Mouse (Mus musculus): ENCODE measurements at regions not wholly inside any gene's neighbourhood (a gene's known extent, or its start where the extent isn't known, plus 50 kb on each side); places are given as distances from the start of the nearest gene placed in this dataset.

DNA sequence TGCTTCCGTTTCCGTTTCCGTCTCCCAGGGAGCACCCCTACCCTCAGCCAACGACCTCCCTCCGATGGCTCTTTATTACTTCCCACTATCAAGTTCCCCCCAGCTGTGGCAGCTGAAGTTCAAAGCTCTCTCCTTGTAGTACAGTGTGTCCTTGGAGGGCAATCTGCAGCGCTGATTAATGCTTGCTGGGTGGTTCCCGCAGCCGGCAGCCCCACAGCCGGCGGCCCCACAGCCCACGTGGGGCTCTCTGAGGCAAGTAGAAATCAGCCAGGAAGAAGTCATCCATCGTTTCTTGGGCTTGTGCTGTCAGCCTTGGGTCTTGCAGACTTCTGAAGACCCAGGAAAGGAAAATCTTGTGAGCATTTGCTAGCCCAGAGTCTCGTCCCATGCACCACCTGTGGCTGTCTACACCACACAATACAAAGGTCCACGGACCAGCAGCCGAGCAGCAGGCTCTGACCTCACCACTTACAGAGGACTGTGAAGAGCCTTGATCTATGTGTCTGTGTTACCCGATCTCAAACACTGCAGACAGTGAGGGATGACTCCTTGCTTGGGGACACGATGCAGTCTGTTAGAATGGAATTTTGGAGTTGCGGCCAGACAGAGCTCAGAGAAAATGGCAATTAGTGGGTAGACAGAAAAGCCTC, 178.5 kb downstream of the Gadd45g start:
- TF ChIP-seq CTCF (conservative IDR thresholded peaks at IDR 0.05; ENCODE audit: insufficient read depth, insufficient read length, low read depth, low read length) (no peak), POLR2A (IDR thresholded peaks at IDR 0.05; ENCODE audit: low read depth, low read length) (no peak)
